Mouse (Mus musculus) CH12.LX (cell line): ENCODE data around the gene Ptges3. TPM values are rescaled to one million over a fixed set of nuclear protein-coding genes. Genes with fewer than 3 reads are reported as not detected.
A peak's percentile ranks its signal among the peaks of the same experiment; 100 is the strongest.

Source experiments
- DNase-seq: peaks from one replicate; pipeline ENCODE4 v3.0.0-alpha.2; 2013; ENCODE audit errors: extremely low read depth
- H3K27ac ChIP-seq: 2 replicates; pipeline ENCODE4 v1.5.1; 2012; ENCODE audit warnings: low read depth, mild to moderate bottlenecking, control low read depth, moderate library complexity; ENCODE audit not compliant: insufficient read depth
- H3K27me3 ChIP-seq: replicated peaks from 2 replicates; pipeline ENCODE3; 2012; ENCODE audit warnings: inconsistent platforms
- H3K36me3 ChIP-seq, 2 experiments: replicated peaks in 1 of 2; 2 replicates each; pipeline versions ENCODE3 to v1.6.1; 2012; ENCODE audit warnings: inconsistent platforms in 1 of 2, low read length in 1 of 2, mild to moderate bottlenecking in 1 of 2, mixed read lengths in 1 of 2, moderate library complexity in 1 of 2; ENCODE audit not compliant: control insufficient read depth in 1 of 2, insufficient read depth in 1 of 2
- H3K4me1 ChIP-seq, 2 experiments: 2 replicates each; pipeline ENCODE4 v1.6.1; 2012; ENCODE audit warnings: inconsistent platforms in 1 of 2, moderate library complexity in 1 of 2; ENCODE audit not compliant: insufficient read depth in 2 of 2, control insufficient read depth in 1 of 2
- H3K4me2 ChIP-seq: 2 replicates; pipeline ENCODE4 v1.6.1; 2012; ENCODE audit warnings: low read depth, mild to moderate bottlenecking, control low read depth; ENCODE audit not compliant: poor library complexity, insufficient read depth, severe bottlenecking
- H3K4me3 ChIP-seq, 3 experiments: fragments of 150-350 bp in 1 of 3; sonication (generic) in 1 of 3; replicated peaks in 1 of 3; 2 replicates each; pipeline versions ENCODE3 to v1.5.1; 2011 to 2012; ENCODE audit warnings: low read depth in 2 of 3, low read length in 2 of 3, mild to moderate bottlenecking in 2 of 3, moderate library complexity in 2 of 3, control low read depth in 1 of 3, improper control_type of control experiment in 1 of 3, inconsistent platforms in 1 of 3, mixed read lengths in 1 of 3; ENCODE audit not compliant: poor library complexity in 1 of 3
- H3K79me2 ChIP-seq: replicated peaks from 2 replicates; pipeline ENCODE4 v1.6.1; 2012; ENCODE audit warnings: mild to moderate bottlenecking, moderate library complexity; ENCODE audit not compliant: control insufficient read depth, poor library complexity, insufficient read depth, severe bottlenecking; ENCODE audit errors: extremely low read depth
- H3K9ac ChIP-seq: 2 replicates; pipeline ENCODE4 v1.6.1; 2012; ENCODE audit warnings: low read depth, mild to moderate bottlenecking, control low read depth, moderate library complexity; ENCODE audit not compliant: insufficient read depth
- H3K9me3 ChIP-seq: replicated peaks from 2 replicates; pipeline ENCODE3; 2012; ENCODE audit warnings: low read length, inconsistent platforms, mixed read lengths
- BHLHE40 ChIP-seq: IDR thresholded peaks from 2 replicates; pipeline ENCODE4 v1.6.1; 2011; ENCODE audit warnings: mild to moderate bottlenecking, low read depth, low read length, improper control_type of control experiment
- CHD1 ChIP-seq: IDR thresholded peaks from 2 replicates; pipeline ENCODE4 v1.6.1; 2012; ENCODE audit warnings: low read depth, low read length, improper control_type of control experiment, inconsistent platforms
- CHD2 ChIP-seq: IDR thresholded peaks from 2 replicates; pipeline ENCODE4 v1.6.1; 2011; ENCODE audit warnings: low read length, improper control_type of control experiment
- CTCF ChIP-seq, 2 experiments: IDR thresholded peaks in 1 of 2; conservative IDR thresholded peaks in 1 of 2; 2 replicates each; pipeline ENCODE4 v1.5.1; 2011 to 2012; ENCODE audit warnings: low read depth in 2 of 2, low read length in 2 of 2, improper control_type of control experiment in 1 of 2, inconsistent platforms in 1 of 2, mild to moderate bottlenecking in 1 of 2, moderate library complexity in 1 of 2
- ELF1 ChIP-seq: IDR thresholded peaks from 2 replicates; pipeline ENCODE4 v1.6.1; 2014; ENCODE audit warnings: low read depth, mild to moderate bottlenecking, inconsistent platforms, low read length, improper control_type of control experiment
- EP300 ChIP-seq: IDR thresholded peaks from 2 replicates; pipeline ENCODE4 v1.6.1; 2011; ENCODE audit warnings: low read length, improper control_type of control experiment
- ETS1 ChIP-seq: conservative IDR thresholded peaks from 2 replicates; pipeline ENCODE4 v1.6.1; 2012; ENCODE audit warnings: low read depth, mild to moderate bottlenecking, inconsistent platforms, low read length, improper control_type of control experiment, moderate library complexity
- GABPA ChIP-seq: IDR thresholded peaks from 2 replicates; pipeline ENCODE4 v1.6.1; 2012; ENCODE audit warnings: low read depth, low read length, improper control_type of control experiment, inconsistent platforms; ENCODE audit not compliant: insufficient replicate concordance
- HCFC1 ChIP-seq: IDR thresholded peaks from 2 replicates; pipeline ENCODE4 v1.6.1; 2012; ENCODE audit warnings: low read depth, mild to moderate bottlenecking, inconsistent platforms, low read length, improper control_type of control experiment
- JUN ChIP-seq: IDR thresholded peaks from 2 replicates; pipeline ENCODE4 v1.6.1; 2011; ENCODE audit warnings: low read depth, mild to moderate bottlenecking, low read length, improper control_type of control experiment, moderate library complexity; ENCODE audit not compliant: insufficient read depth
- JUND ChIP-seq: conservative IDR thresholded peaks from 2 replicates; pipeline ENCODE4 v1.6.1; 2011; ENCODE audit warnings: low read depth, low read length, improper control_type of control experiment
- KAT2A ChIP-seq: IDR thresholded peaks from 2 replicates; pipeline ENCODE4 v1.6.1; 2012; ENCODE audit warnings: low read length, improper control_type of control experiment, inconsistent platforms; ENCODE audit not compliant: insufficient replicate concordance
- MAX ChIP-seq: IDR thresholded peaks from 2 replicates; pipeline ENCODE4 v1.6.1; 2011; ENCODE audit warnings: low read length, improper control_type of control experiment
- MAZ ChIP-seq: IDR thresholded peaks from 2 replicates; pipeline ENCODE4 v1.6.1; 2012; ENCODE audit warnings: low read depth, mild to moderate bottlenecking, inconsistent platforms, low read length, improper control_type of control experiment, moderate library complexity
- MXI1 ChIP-seq: IDR thresholded peaks from 2 replicates; pipeline ENCODE4 v1.6.1; 2011; ENCODE audit warnings: mild to moderate bottlenecking, low read depth, low read length, improper control_type of control experiment
- MYC ChIP-seq: IDR thresholded peaks from 2 replicates; pipeline ENCODE4 v1.6.1; 2011; ENCODE audit warnings: low read depth, mild to moderate bottlenecking, improper control_type of control experiment, low read length
- NELFE ChIP-seq: IDR thresholded peaks from 2 replicates; pipeline ENCODE4 v1.6.1; 2011; ENCODE audit warnings: low read depth, low read length, improper control_type of control experiment
- NRF1 ChIP-seq: IDR thresholded peaks from 2 replicates; pipeline ENCODE4 v1.6.1; 2014; ENCODE audit warnings: low read depth, mild to moderate bottlenecking, inconsistent platforms, low read length, improper control_type of control experiment, moderate library complexity
- POLR2A ChIP-seq: IDR thresholded peaks from 2 replicates; pipeline ENCODE4 v1.6.1; 2011; ENCODE audit warnings: low read depth, mild to moderate bottlenecking, improper control_type of control experiment, low read length
- POLR2AphosphoS2 ChIP-seq: IDR thresholded peaks from 2 replicates; pipeline ENCODE4 v1.6.1; 2011; ENCODE audit warnings: low read depth, low read length, improper control_type of control experiment
- RAD21 ChIP-seq: IDR thresholded peaks from 2 replicates; pipeline ENCODE4 v1.6.1; 2011; ENCODE audit warnings: low read depth, mild to moderate bottlenecking, low read length, improper control_type of control experiment, moderate library complexity
- RCOR1 ChIP-seq: conservative IDR thresholded peaks from 2 replicates; pipeline ENCODE4 v1.6.1; 2012; ENCODE audit warnings: low read depth, mild to moderate bottlenecking, inconsistent platforms, low read length, improper control_type of control experiment
- SIN3A ChIP-seq: IDR thresholded peaks from 2 replicates; pipeline ENCODE4 v1.6.1; 2012; ENCODE audit warnings: low read length, improper control_type of control experiment, inconsistent platforms
- SMC3 ChIP-seq: IDR thresholded peaks from 2 replicates; pipeline ENCODE4 v1.6.1; 2011; ENCODE audit warnings: low read depth, low read length, improper control_type of control experiment
- TBP ChIP-seq: conservative IDR thresholded peaks from 2 replicates; pipeline ENCODE4 v1.6.1; 2011; ENCODE audit warnings: low read depth, low read length, improper control_type of control experiment
- TCF12 ChIP-seq: IDR thresholded peaks from 2 replicates; pipeline ENCODE4 v1.6.1; 2014; ENCODE audit warnings: low read depth, mild to moderate bottlenecking, inconsistent platforms, low read length, improper control_type of control experiment
- USF1 ChIP-seq: IDR thresholded peaks from 2 replicates; pipeline ENCODE4 v1.6.1; 2014; ENCODE audit warnings: low read depth, mild to moderate bottlenecking, inconsistent platforms, low read length, improper control_type of control experiment
- USF2 ChIP-seq: conservative IDR thresholded peaks from 2 replicates; pipeline ENCODE4 v1.6.1; 2011; ENCODE audit warnings: low read depth, low read length, improper control_type of control experiment
- ZC3H11A ChIP-seq: IDR thresholded peaks from 2 replicates; pipeline ENCODE4 v1.6.1; 2012; ENCODE audit warnings: low read depth, mild to moderate bottlenecking, inconsistent platforms, low read length, improper control_type of control experiment
- ZKSCAN1 ChIP-seq: IDR thresholded peaks from 2 replicates; pipeline ENCODE4 v1.6.1; 2012; ENCODE audit warnings: low read depth, inconsistent platforms, low read length, improper control_type of control experiment, borderline replicate concordance
- ZMIZ1 ChIP-seq: IDR thresholded peaks from 2 replicates; pipeline ENCODE4 v1.6.1; 2012; ENCODE audit warnings: low read depth, mild to moderate bottlenecking, inconsistent platforms, low read length, improper control_type of control experiment
- ZNF384 ChIP-seq: IDR thresholded peaks from 2 replicates; pipeline ENCODE4 v1.6.1; 2012; ENCODE audit warnings: low read depth, low read length, improper control_type of control experiment, inconsistent platforms
- dilution Hi-C: fragments of 300-500 bp; cut with MboI; formaldehyde crosslinking; loops from 2 replicates; pipeline ENCODE4 v1.14.3; 2020; ENCODE audit warnings: low sequenced_read_pairs; ENCODE audit not compliant: extremely low pct_unique_long_range_greater_than_20kb, extremely low pct_ligation_motif_present
- in situ Hi-C: fragments of 300-500 bp; cut with MboI; formaldehyde crosslinking; loops from 3 replicates; pipeline ENCODE4 v1.14.3; 2019; ENCODE audit warnings: low sequenced_read_pairs, low pct_ligation_motif_present, low pct_unique_long_range_greater_than_20kb, mixed read lengths
- polyA plus RNA-seq: library from polyadenylated mRNA; unstranded; fragments of >175 nt; gene quantifications from 2 replicates; pipeline ENCODE4 v1.2.1, GENCODE M21; 2012; ENCODE audit warnings: low read depth; ENCODE audit not compliant: insufficient read length
- total RNA-seq, 2 experiments: library from RNA; depleted of rRNA; stranded (reverse); fragments of 300-350 nt in 1 of 2; fragments of >200 nt in 1 of 2; gene quantifications; 2 replicates each; pipeline ENCODE4 v1.2.3; 2012 to 2014

The Ptges3 gene
- total and polyA plus RNA-seq, 3 experiments: 124 to 274 (median 196) TPM

DNA sequence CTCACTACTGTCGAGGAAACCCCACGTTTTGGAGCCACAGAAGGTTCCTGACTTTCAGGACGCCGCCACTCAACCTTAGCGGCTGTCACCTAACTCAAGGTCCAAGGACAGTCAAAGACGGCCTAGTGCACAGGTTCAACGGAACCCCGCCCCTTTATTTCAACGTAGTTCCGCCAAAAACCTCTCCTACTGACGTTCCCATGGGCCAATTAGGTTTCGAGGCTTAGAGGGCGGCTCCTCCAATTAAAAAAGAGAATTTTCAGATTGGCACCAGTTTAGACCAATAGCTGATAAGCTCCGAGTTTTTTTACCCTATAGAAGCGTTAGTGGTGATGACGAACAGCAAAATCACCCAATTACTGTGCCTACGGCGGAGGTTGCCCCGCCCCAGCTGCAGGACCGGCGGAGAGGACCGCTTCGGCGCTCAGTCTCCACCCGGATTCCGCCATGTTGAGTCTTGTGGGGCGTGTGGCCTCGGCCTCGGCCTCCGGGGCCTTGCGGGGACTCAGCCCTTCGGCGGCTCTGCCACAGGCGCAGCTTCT is 24.2 kb downstream of the Ptges3 start, which contains the start of gene Atp5b:
TSS of gene Atp5b (plus strand) at position 394 of the 542 bp plus-strand sequence.
- Histone ChIP-seq H3K4me2 (peak within 1 kb of the TSS; percentile 53), H3K36me3 (peaks cover 25 to 39% of the 10 kb centered on the region in 2 experiments), H3K9ac (peak within 1 kb of the TSS; percentile 99), H3K79me2 (peaks cover 35% of the 10 kb centered on the region), H3K27me3 (no peaks in the 10 kb centered on the region), H3K9me3 (no peaks in the 10 kb centered on the region), H3K4me1 (peaks cover 3 to 32% of the 10 kb centered on the region in 2 experiments; a peak in 3 of 4 replicates), H3K4me3 (peak within 1 kb of the TSS; percentile 94 to 98 (median 97)), H3K27ac (peak within 1 kb of the TSS; percentile 58; the same call in 1 of the 2 replicates)
- peak; percentile 99 for DNase-seq
- in situ Hi-C loops: no loop called here
- dilution Hi-C loops: no loop called here
- TF ChIP-seq MXI1 (peak; percentile 50; the same call in 1 of the 2 replicates), CHD1 (no peak; the same call in 1 of the 2 replicates), TBP (peak; percentile 94), MAZ (peak; percentile 94), USF2 (no peak), SIN3A (peak; percentile 81), MAX (peak; percentile 48; the same call in 1 of the 2 replicates), ZMIZ1 (peak; percentile 91), HCFC1 (peak; percentile 81), USF1 (no peak), ETS1 (no peak), ZC3H11A (no peak), TCF12 (peak; percentile 94), NRF1 (peak; percentile 69), ZNF384 (peak; percentile 62), ZKSCAN1 (no peak), ELF1 (peak; percentile 64), KAT2A (peak; percentile 89), RCOR1 (no peak; the same call in 1 of the 2 replicates), GABPA (no peak; the same call in 1 of the 2 replicates), POLR2A (peak; percentile 97), JUN (no peak), EP300 (no peak), CTCF (conservative IDR thresholded peaks at IDR 0.05 in 1 of 2, IDR thresholded peaks at IDR 0.05 in 1 of 2; ENCODE audit: low read depth in 2 of 2, low read length in 2 of 2) (no peak), MYC (peak; percentile 56; the same call in 1 of the 2 replicates), SMC3 (no peak), CHD2 (peak; percentile 99), POLR2AphosphoS2 (peak; percentile 97), JUND (no peak), RAD21 (no peak), NELFE (peak; percentile 92), BHLHE40 (no peak)
- TF ChIP-seq, all 38 proteins: peak for 17
